Mouse (Mus musculus) left cerebral cortex, adult 18-20 months (tissue): ENCODE results near the gene Cyfip2. TPM values are rescaled to one million over a fixed set of nuclear protein-coding genes. Genes with fewer than 3 reads are reported as not detected.

Source experiments
- DNase-seq, 2 experiments: peaks; one replicate each; pipeline ENCODE4 v3.0.0; 2021 to 2022; ENCODE audit warnings: low spot score in 2 of 2, mixed read lengths in 1 of 2
- total RNA-seq, 2 experiments: library from RNA; stranded (reverse); gene quantifications; 2 replicates each; pipeline ENCODE4 v1.2.3; 2021

Cyfip2 gene
- total RNA-seq, 2 experiments from 2014 or later = 619 to 654 TPM

GRCm38 (mm10) chr11:46309111-46309741, 3.4 kb downstream of the Cyfip2 start:
- DNase-seq = peak; percentile 46 to 56

DNA sequence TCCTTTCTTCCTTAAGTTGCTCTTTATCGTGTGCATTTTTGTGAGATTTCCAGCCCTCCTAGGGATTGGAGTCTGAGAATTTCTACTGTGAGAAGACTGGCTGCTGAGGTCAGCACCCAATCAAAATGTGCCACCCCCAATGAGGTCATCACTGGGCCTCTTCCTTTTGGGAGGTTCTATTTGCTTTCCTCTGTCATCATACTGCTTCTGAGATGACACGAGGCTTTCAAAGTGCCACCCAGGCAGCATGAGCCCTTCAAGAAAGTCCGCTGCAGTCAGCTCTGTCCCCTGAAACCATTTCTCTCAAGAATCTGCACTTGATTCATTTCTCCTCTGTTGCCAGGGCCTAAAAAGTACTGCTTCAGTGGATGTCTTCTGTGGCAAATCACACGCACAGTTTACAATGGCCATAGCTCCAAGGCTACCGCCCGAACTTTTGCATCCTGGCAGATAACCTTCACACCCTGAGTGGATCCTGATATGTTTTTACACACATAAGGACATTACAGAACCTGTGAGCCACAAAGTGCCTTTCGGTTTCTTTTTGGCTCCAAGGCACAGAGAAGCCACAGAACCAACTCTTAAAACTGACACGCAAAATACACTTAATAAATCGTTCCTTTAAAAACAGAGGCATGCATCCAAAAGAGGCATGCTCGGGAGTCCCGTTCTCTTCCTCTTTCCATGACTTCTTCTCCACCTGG, 4.2 kb downstream of the Cyfip2 start:
- no peak for DNase-seq

DNA sequence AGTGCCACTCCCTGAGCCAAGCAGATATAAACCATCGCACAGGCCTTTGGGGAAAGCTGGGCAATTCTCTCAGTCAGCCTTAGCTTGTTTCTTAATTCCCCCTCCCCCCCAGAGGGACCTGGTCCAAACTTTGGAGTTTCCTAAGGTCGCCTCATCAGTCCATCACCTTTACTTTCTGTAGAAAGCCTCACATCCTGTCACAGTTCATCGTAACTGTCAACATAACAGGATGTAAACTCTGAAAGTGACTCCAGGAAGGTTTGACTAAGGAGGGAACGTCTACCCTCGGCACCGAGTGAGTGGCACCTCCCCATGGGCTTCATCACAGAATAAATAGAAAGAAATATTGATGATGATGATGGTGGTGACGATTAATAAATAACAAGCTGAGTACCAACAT, 4.9 kb downstream of the Cyfip2 start:
- DNase-seq = no peak

DNA sequence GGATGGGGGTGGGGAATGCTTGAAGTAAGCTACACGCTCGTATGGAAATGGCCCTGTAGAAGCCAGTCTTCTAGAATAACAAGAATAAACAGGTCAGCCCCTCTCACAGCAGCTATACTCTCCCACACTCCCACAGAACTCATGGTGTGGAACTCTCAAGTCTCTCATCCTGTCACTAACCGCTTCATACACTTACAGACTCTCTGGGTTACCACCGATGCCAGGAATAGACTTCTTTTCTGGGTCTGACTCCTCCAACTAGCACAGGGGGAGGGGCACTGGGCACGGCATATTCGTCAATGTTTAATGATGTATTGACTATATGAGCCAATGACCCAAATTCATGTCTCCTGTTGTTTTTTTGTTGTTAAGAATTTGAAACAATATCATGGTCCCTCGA, 5.9 kb downstream of the Cyfip2 start:
- no peak for DNase-seq

GRCm38 (mm10) chr11:46305881-46306520, 6.7 kb downstream of the Cyfip2 start:
- DNase-seq = no peak

DNA sequence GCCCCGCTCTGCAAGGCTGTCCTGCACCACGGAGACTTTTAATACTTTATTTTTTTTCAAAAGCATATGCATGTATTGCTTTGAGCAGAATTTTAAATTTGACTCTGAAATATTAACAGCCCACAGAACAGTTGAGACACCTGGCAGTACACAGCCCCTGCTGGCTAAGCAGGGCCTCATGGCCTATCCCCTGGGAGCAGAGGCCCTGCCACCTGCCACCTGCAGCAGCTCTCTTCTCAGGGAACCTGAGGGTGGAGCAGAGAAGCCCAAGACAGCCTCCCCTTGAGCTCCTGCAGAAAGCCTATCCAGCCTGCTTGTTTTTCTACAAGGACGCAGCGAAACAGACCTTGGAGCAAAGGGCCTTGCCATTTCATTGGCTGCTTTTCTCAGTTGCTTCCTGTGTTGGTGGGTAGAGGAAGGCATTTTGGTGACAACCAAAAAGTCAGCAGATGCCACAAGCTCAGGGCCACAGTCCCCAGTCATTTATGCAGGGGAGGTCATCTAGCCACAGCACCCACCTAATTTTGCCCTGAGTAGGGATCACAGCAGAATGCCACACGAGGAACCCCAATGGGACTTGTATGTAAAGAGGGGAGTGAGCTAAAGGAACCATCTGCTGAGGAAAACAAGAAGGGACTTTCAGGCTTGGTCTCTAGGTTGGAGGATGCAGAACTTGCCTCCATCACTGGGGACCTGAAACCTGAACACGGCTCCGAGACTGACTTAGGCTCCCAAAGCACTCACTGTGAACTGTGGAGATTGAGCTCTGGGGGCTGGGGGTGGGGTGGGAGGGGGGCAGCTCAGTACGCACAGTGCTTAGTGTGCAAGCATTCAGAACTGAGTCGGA, 7.6 kb downstream of the Cyfip2 start:
- no peak for DNase-seq

GRCm38 (mm10) chr11:46304093-46304492, 8.6 kb downstream of the Cyfip2 start:
- no peak for DNase-seq

- no peak for DNase-seq
Observed at GRCm38 (mm10) chr11:46302471-46302870, 10.2 kb downstream of the Cyfip2 start.

GRCm38 (mm10) chr11:46301579-46302248, 10.9 kb downstream of the Cyfip2 start:
- DNase-seq = peak; percentile 70 to 81

DNA sequence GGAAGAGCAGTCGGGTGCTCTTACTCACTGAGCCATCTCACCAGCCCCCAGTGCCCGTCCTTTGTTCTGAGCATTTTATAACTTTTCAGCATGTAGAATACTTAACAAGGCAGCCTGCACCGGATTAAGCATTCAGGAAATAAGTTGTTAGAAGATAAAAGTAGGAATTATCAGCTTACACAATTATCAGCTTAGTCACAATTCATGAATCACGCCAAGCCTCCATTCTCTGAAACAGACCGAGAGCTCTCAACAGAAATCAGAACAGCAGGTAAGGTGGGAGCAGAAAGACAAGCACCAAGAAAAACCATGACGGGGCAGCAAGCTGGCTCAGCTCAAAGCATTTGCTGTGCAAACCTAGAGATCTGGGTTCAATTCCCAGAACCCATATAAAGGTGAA, 12.8 kb downstream of the Cyfip2 start:
- no peak for DNase-seq

GRCm38 (mm10) chr11:46298889-46299785, 13.5 kb downstream of the Cyfip2 start:
- DNase-seq = peak; percentile 55 to 69

GRCm38 (mm10) chr11:46294390-46294789, 18.3 kb downstream of the Cyfip2 start:
- no peak for DNase-seq

GRCm38 (mm10) chr11:46293491-46293890, 19.2 kb downstream of the Cyfip2 start:
- no peak for DNase-seq

DNA sequence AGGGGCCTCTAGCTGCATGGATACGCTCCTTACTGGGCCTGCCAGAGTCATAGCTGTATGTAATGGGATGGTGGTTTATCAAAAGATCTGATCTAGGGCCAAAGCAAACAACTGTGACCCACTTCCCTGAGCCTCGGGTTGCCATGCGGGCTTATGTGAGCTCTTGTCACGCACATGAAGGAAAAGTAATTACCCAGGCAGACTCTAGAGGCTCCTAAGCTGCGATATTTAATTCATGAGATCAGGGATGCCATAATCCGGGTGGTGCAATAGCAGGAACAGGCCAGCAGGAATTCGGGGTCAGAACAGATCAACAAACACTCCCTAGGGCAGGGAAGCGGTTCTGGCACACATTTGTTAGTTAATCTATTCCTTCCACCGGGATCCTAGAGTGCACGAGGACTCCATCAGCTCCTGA, 21.7 kb downstream of the Cyfip2 start:
- no peak for DNase-seq

DNA sequence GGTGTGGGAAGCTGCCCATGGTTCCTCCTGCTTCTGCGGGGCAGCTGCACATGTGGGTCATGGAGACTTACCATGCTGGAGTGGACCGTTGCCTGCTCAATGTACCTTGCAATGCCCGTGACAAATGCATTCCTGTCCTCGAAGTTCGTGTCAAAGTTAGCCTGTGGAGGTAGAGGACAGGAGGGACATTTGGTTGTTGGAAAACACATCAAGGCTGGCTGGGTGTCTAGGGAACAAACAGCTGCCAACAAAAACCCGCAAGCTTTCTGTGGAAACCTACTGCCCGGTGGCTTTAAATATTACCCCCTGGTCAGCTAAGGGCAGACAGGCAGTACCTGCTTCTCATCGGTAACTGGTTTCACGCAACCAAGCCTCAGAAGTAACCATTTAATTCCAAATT, 23.1 kb downstream of the Cyfip2 start:
- no peak for DNase-seq

- no peak for DNase-seq
Observed at GRCm38 (mm10) chr11:46289022-46289421, 23.6 kb downstream of the Cyfip2 start.

GRCm38 (mm10) chr11:46288091-46288490, 24.6 kb downstream of the Cyfip2 start:
- no peak for DNase-seq

GRCm38 (mm10) chr11:46286803-46287202, 25.9 kb downstream of the Cyfip2 start:
- no peak for DNase-seq

- DNase-seq = peak; percentile 60 to 71
Observed at GRCm38 (mm10) chr11:46283800-46284199, 28.9 kb downstream of the Cyfip2 start.

DNA sequence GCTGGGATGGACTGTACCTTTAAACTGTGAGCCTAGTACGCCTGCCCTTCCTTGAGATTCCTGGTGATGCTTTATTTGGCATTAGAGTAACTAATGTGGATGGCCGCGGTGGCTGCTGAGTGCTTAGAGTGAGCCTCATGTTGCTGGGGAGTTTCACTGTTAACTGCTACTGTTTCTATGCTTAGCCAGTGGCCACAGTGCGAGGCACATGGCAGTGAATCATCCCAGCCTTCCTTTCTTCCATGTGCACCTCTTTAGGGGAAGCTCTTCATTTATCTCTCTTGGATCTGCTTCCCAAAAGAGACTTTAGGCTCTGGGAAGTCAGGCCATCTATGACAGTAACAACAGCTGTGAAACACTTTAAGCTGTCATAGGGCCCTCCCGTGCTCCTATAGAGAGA, 30.0 kb downstream of the Cyfip2 start:
- DNase-seq = no peak
